Mouse (Mus musculus): ENCODE measurements around the gene Olfr552. TPM values are rescaled to one million over a fixed set of nuclear protein-coding genes. Genes with fewer than 3 reads are reported as not detected.

The Olfr552 gene
- polyA plus RNA-seq (2014; fragmentation: Nextera tagmentation; extraction: Ambion mirVana): not detected in 2 replicates

- Histone ChIP-seq H3K4me3 (replicated peaks; ENCODE audit: low read length) (no peak within 1 kb of the TSS), H3K4me1 (replicated peaks; ENCODE audit: control insufficient read depth, insufficient read depth, low read length) (no peaks in the 10 kb centered on the region), H3K9ac (no peak within 1 kb of the TSS), H3K27me3 (ENCODE audit: control insufficient read depth, insufficient read depth, low read length) (no peaks in the 10 kb centered on the region), H3K27ac (no peak within 1 kb of the TSS), H3K9me3 (ENCODE audit: control insufficient read depth, low read length) (no peaks in the 10 kb centered on the region), H3K4me2 (replicated peaks) (no peak within 1 kb of the TSS), H3K36me3 (replicated peaks; ENCODE audit: control insufficient read depth, insufficient read depth) (no peaks in the 10 kb centered on the region)
- ATAC-seq (ENCODE audit: low FRiP score) (no peak), DNase-seq (ENCODE audit: low spot score) (no peak)
- WGBS: 81% methylated on average over 1 of the region's 1 CpGs
Observed at GRCm38 (mm10) chr7:102597378-102598031, at the start of gene Olfr552. Gene Olfr552 (plus strand): TSS chr7:102597770.

- 89% methylated on average over 3 of the region's 3 CpGs for whole genome bisulfite sequencing
- Histone ChIP-seq H3K4me3 (replicated peaks; ENCODE audit: low read length) (no peak within 1 kb of the TSS), H3K4me1 (replicated peaks; ENCODE audit: control insufficient read depth, insufficient read depth, low read length) (no peaks in the 10 kb centered on the region), H3K4me2 (replicated peaks) (no peak within 1 kb of the TSS), H3K9me3 (ENCODE audit: control insufficient read depth, low read length) (no peaks in the 10 kb centered on the region), H3K27ac (no peak within 1 kb of the TSS), H3K27me3 (ENCODE audit: control insufficient read depth, insufficient read depth, low read length) (no peaks in the 10 kb centered on the region), H3K36me3 (replicated peaks; ENCODE audit: control insufficient read depth, insufficient read depth) (no peaks in the 10 kb centered on the region), H3K9ac (no peak within 1 kb of the TSS)
- DNase-seq (ENCODE audit: low spot score) (no peak), ATAC-seq (ENCODE audit: low FRiP score) (no peak)
Observed at GRCm38 (mm10) chr7:102549570-102549969, 48.0 kb upstream of the Olfr552 start, which contains the start of gene Olfr549. Gene Olfr549 (plus strand): TSS chr7:102549870.

- no peak for ATAC-seq (ENCODE audit: low FRiP score)
Observed at GRCm38 (mm10) chr7:102553279-102553678, 44.3 kb upstream of the Olfr552 start.

GRCm38 (mm10) chr7:102564999-102565997 lies 32.3 kb upstream of the Olfr552 start, which contains the start of gene Trim21:
Gene Trim21 (minus strand): TSS chr7:102565486.
- no peak within 1 kb of the TSS for H3K27ac ChIP-seq
- peak within 1 kb of the TSS; percentile 39 for H3K4me2 ChIP-seq (replicated peaks)
- H3K9me3 ChIP-seq (ENCODE audit: control insufficient read depth, low read length): no peaks in the 10 kb centered on the region
- H3K4me3 ChIP-seq (replicated peaks; ENCODE audit: low read length): peak within 1 kb of the TSS; percentile 24
- WGBS: 23% methylated on average over 10 of the region's 10 CpGs
- H3K4me1 ChIP-seq (replicated peaks; ENCODE audit: control insufficient read depth, insufficient read depth, low read length): no peaks in the 10 kb centered on the region
- H3K9ac ChIP-seq: peak within 1 kb of the TSS; percentile 24; the same call in 1 of the 2 replicates
- no peaks in the 10 kb centered on the region for H3K36me3 ChIP-seq (replicated peaks; ENCODE audit: control insufficient read depth, insufficient read depth)
- ATAC-seq (ENCODE audit: low FRiP score) (peak; percentile 59; the same call in 1 of the 2 replicates), DNase-seq (ENCODE audit: low spot score) (peak; percentile 26)
- H3K27me3 ChIP-seq (ENCODE audit: control insufficient read depth, insufficient read depth, low read length): no peaks in the 10 kb centered on the region

More at GRCm38 (mm10) chr7:102553279-102553678, 44.3 kb upstream of the Olfr552 start:
- Histone ChIP-seq H3K27ac (no peak overlapping the region), H3K9me3 (ENCODE audit: control insufficient read depth, low read length) (no peaks in the 10 kb centered on the region), H3K4me3 (replicated peaks; ENCODE audit: low read length) (no peak overlapping the region), H3K4me2 (replicated peaks) (no peak overlapping the region), H3K9ac (no peak overlapping the region), H3K4me1 (replicated peaks; ENCODE audit: control insufficient read depth, insufficient read depth, low read length) (no peaks in the 10 kb centered on the region), H3K36me3 (replicated peaks; ENCODE audit: control insufficient read depth, insufficient read depth) (no peaks in the 10 kb centered on the region), H3K27me3 (ENCODE audit: control insufficient read depth, insufficient read depth, low read length) (no peaks in the 10 kb centered on the region)
- no peak for DNase-seq (ENCODE audit: low spot score)
- WGBS: 89% methylated on average over 3 of the region's 3 CpGs

- H3K9ac ChIP-seq: no peak overlapping the region
- H3K36me3 ChIP-seq (replicated peaks; ENCODE audit: control insufficient read depth, insufficient read depth): no peaks in the 10 kb centered on the region
- no peaks in the 10 kb centered on the region for H3K4me1 ChIP-seq (replicated peaks; ENCODE audit: control insufficient read depth, insufficient read depth, low read length)
- no peaks in the 10 kb centered on the region for H3K9me3 ChIP-seq (ENCODE audit: control insufficient read depth, low read length)
- DNase-seq (ENCODE audit: low spot score) (no peak), ATAC-seq (ENCODE audit: low FRiP score) (no peak)
- H3K27ac ChIP-seq: no peak overlapping the region
- 90% methylated on average over 4 of the region's 4 CpGs for WGBS
- H3K4me3 ChIP-seq (replicated peaks; ENCODE audit: low read length): no peak overlapping the region
- no peaks in the 10 kb centered on the region for H3K27me3 ChIP-seq (ENCODE audit: control insufficient read depth, insufficient read depth, low read length)
- no peak overlapping the region for H3K4me2 ChIP-seq (replicated peaks)
Observed at GRCm38 (mm10) chr7:102566219-102566618, 31.4 kb upstream of the Olfr552 start.

- WGBS: 95% methylated on average over 8 of the region's 8 CpGs
- H3K4me2 ChIP-seq (replicated peaks): no peak within 1 kb of the TSS
- H3K27ac ChIP-seq: no peak within 1 kb of the TSS
- no peaks in the 10 kb centered on the region for H3K9me3 ChIP-seq (ENCODE audit: control insufficient read depth, low read length)
- no peaks in the 10 kb centered on the region for H3K27me3 ChIP-seq (ENCODE audit: control insufficient read depth, insufficient read depth, low read length)
- no peaks in the 10 kb centered on the region for H3K4me1 ChIP-seq (replicated peaks; ENCODE audit: control insufficient read depth, insufficient read depth, low read length)
- no peak within 1 kb of the TSS for H3K9ac ChIP-seq
- no peaks in the 10 kb centered on the region for H3K36me3 ChIP-seq (replicated peaks; ENCODE audit: control insufficient read depth, insufficient read depth)
- DNase-seq (ENCODE audit: low spot score) (no peak), ATAC-seq (ENCODE audit: low FRiP score) (no peak)
- no peak within 1 kb of the TSS for H3K4me3 ChIP-seq (replicated peaks; ENCODE audit: low read length)
Observed at GRCm38 (mm10) chr7:102571142-102571541, 26.4 kb upstream of the Olfr552 start, which contains the start of gene Olfr550. Gene Olfr550 (plus strand): TSS chr7:102571442.

- DNase-seq (ENCODE audit: low spot score): no peak
Observed at GRCm38 (mm10) chr7:102573174-102573830, 24.3 kb upstream of the Olfr552 start.

GRCm38 (mm10) chr7:102575998-102576397 lies 21.6 kb upstream of the Olfr552 start:
- no peak overlapping the region for H3K9ac ChIP-seq
- H3K4me1 ChIP-seq (replicated peaks; ENCODE audit: control insufficient read depth, insufficient read depth, low read length): no peaks in the 10 kb centered on the region
- H3K4me3 ChIP-seq (replicated peaks; ENCODE audit: low read length): no peak overlapping the region
- no peak overlapping the region for H3K27ac ChIP-seq
- no peaks in the 10 kb centered on the region for H3K9me3 ChIP-seq (ENCODE audit: control insufficient read depth, low read length)
- no peak for ATAC-seq (ENCODE audit: low FRiP score)
- DNase-seq (ENCODE audit: low spot score): no peak
- H3K36me3 ChIP-seq (replicated peaks; ENCODE audit: control insufficient read depth, insufficient read depth): no peaks in the 10 kb centered on the region
- H3K27me3 ChIP-seq (ENCODE audit: control insufficient read depth, insufficient read depth, low read length): no peaks in the 10 kb centered on the region
- no peak overlapping the region for H3K4me2 ChIP-seq (replicated peaks)
- 83% methylated on average over 6 of the region's 6 CpGs for WGBS

More at GRCm38 (mm10) chr7:102573174-102573830, 24.3 kb upstream of the Olfr552 start:
- H3K27me3 ChIP-seq (ENCODE audit: control insufficient read depth, insufficient read depth, low read length): no peaks in the 10 kb centered on the region
- 60% methylated on average over 3 of the region's 3 CpGs for WGBS
- no peak for ATAC-seq (ENCODE audit: low FRiP score)
- H3K36me3 ChIP-seq (replicated peaks; ENCODE audit: control insufficient read depth, insufficient read depth): no peaks in the 10 kb centered on the region
- no peaks in the 10 kb centered on the region for H3K9me3 ChIP-seq (ENCODE audit: control insufficient read depth, low read length)
- no peaks in the 10 kb centered on the region for H3K4me1 ChIP-seq (replicated peaks; ENCODE audit: control insufficient read depth, insufficient read depth, low read length)
- no peak overlapping the region for H3K4me2 ChIP-seq (replicated peaks)
- no peak overlapping the region for H3K9ac ChIP-seq
- no peak overlapping the region for H3K4me3 ChIP-seq (replicated peaks; ENCODE audit: low read length)
- no peak overlapping the region for H3K27ac ChIP-seq
